Mouse (Mus musculus) myocyte (in vitro differentiated cells): ENCODE data around the gene Ppfia3.

Experiments
- E2F4 ChIP-seq: IDR thresholded peaks from one replicate; pipeline ENCODE4 v1.6.1; 2011; ENCODE audit warnings: mild to moderate bottlenecking, control low read depth, moderate library complexity; ENCODE audit not compliant: insufficient read depth
- MAX ChIP-seq: IDR thresholded peaks from one replicate; pipeline ENCODE4 v1.6.1; 2011; ENCODE audit warnings: low read depth, mild to moderate bottlenecking, control low read depth
- MYOG ChIP-seq, 3 experiments: IDR thresholded peaks; one replicate each; pipeline ENCODE4 v1.6.1; 2011; ENCODE audit warnings: control low read depth in 2 of 3, low read depth in 2 of 3, mild to moderate bottlenecking in 2 of 3; ENCODE audit not compliant: insufficient read length in 2 of 3, control insufficient read depth in 1 of 3, insufficient read depth in 1 of 3
- POLR2A ChIP-seq: IDR thresholded peaks from one replicate; pipeline ENCODE4 v1.6.1; 2011; ENCODE audit warnings: low read depth, mild to moderate bottlenecking, control low read depth, moderate library complexity; ENCODE audit not compliant: insufficient read length
- POLR2AphosphoS2 ChIP-seq: IDR thresholded peaks from one replicate; pipeline ENCODE4 v1.6.1; 2011; ENCODE audit warnings: low read depth, control low read depth; ENCODE audit not compliant: insufficient read length

DNA sequence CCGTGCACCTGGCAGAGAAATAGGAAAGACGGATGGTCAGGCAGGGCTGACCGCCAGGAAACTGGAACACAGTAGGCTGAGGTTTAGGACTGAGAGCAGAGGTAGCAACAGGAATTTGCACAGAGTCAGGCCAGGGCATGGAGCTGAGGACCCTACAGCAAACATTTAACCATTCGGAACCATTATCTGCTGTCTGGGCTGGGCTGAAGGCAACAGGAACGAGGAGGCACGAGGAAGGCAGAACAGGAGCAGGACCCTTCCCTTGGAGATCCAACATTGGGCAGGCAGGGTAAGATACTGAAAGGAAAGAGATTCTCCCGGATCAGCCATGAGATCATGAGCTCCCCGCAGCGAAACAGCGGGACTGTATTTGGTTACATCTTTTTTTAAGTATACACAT is 41.0 kb upstream of the Ppfia3 start:
- TF ChIP-seq MAX (no peak), POLR2A (no peak), E2F4 (no peak), POLR2AphosphoS2 (no peak), MYOG (IDR thresholded peaks at IDR 0.05; ENCODE audit: control insufficient read depth in 1 of 3, insufficient read depth in 1 of 3, insufficient read length in 2 of 3, low read depth in 2 of 3) (no peak)
